Mouse (Mus musculus): ENCODE results near the gene Fam136a.

DNA sequence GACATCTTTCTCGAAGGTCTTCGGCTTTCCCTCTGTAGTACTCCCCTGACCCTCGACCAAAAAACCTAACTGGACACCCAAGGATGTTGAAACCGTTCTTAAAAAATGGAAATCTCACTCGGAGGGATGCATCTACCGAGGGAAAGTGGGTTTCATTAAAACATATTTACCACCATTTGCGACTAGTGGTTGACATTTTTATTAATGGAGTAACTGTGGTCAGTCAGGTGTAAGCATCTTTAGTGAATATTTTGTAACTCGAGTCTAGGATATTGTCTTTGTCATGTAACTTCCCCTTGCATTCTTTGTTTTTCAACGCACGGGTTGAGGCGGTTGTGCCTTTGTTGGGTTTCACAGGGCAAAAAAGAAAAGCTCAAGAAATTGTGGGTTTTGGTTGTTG, 39.5 kb downstream of the Fam136a start:
- TF ChIP-seq POLR2A (IDR thresholded peaks at IDR 0.05; ENCODE audit: insufficient read length, low read depth) (no peak), TCF12 (IDR thresholded peaks at IDR 0.05; ENCODE audit: insufficient read depth, poor library complexity, severe bottlenecking) (no peak), CEBPB (IDR thresholded peaks at IDR 0.05; ENCODE audit: insufficient read depth, poor library complexity, severe bottlenecking) (0 out of 2 replicates have a peak, but pooled peaks have one; percentile 29), E2F4 (IDR thresholded peaks at IDR 0.05; ENCODE audit: insufficient read depth) (no peak), MYOD1 (IDR thresholded peaks at IDR 0.05; ENCODE audit: control insufficient read depth in 1 of 3, insufficient read length in 2 of 3, low read depth in 2 of 3) (no peak), MAX (IDR thresholded peaks at IDR 0.05; ENCODE audit: low read depth) (no peak)

All from myocyte (in vitro differentiated cells).